Mouse (Mus musculus) thymus, adult 2 months (tissue): ENCODE results near the gene Hspa1a.
"Not testable (repeated sequence)": the region's sequence is repeated elsewhere in the genome, so short reads cannot be mapped to it uniquely, and the experiment has no call there.

ENCODE experiments used
- CTCF ChIP-seq: fragments of 200-500 bp; IDR thresholded peaks from 2 replicates; pipeline ENCODE4 v1.5.1; 2012; ENCODE audit warnings: mild to moderate bottlenecking, control low read depth, low read length, moderate library complexity, borderline replicate concordance; ENCODE audit not compliant: control insufficient read depth, poor library complexity, insufficient read depth; ENCODE audit errors: extremely low read depth
- POLR2A ChIP-seq: fragments of 200-500 bp; IDR thresholded peaks from 2 replicates; pipeline ENCODE4 v1.6.1; 2012; ENCODE audit warnings: mild to moderate bottlenecking, low read length, control low read depth, moderate library complexity; ENCODE audit not compliant: control insufficient read depth, poor library complexity, insufficient read depth; ENCODE audit errors: extremely low read depth

- TF ChIP-seq CTCF, result 0 out of 2 replicates have a peak, but pooled peaks have one; percentile 22
- not testable (repeated sequence) for TF ChIP-seq POLR2A
These were observed 12.7 kb downstream of the Hspa1a start, which contains the start of gene Hspa1b for GRCm38 (mm10) chr17:34959130-34959778.
